Mouse (Mus musculus) heart, embryonic 12.5 days (tissue): ENCODE measurements around the gene Psmc5. TPM values are rescaled to one million over a fixed set of nuclear protein-coding genes. Genes with fewer than 3 reads are reported as not detected.

ENCODE experiments used
- ATAC-seq: fragments of 200-750 bp; cut with Nextera tagmentation; 2 replicates; pipeline ENCODE4 v1.8.0; 2017; ENCODE audit warnings: moderate TSS enrichment, moderate library complexity; ENCODE audit not compliant: insufficient number of reproducible peaks, low FRiP score
- H3K27ac ChIP-seq: fragments of 300-500 bp; sonication (generic); 2 replicates; pipeline ENCODE4 v1.5.1; 2016; ENCODE audit warnings: mild to moderate bottlenecking, moderate library complexity; ENCODE audit not compliant: poor library complexity, severe bottlenecking
- H3K27me3 ChIP-seq: fragments of 300-500 bp; sonication (generic); replicated peaks from 2 replicates; pipeline ENCODE4 v1.6.1; 2016; ENCODE audit warnings: mild to moderate bottlenecking, moderate library complexity
- H3K36me3 ChIP-seq: fragments of 300-500 bp; sonication (generic); 2 replicates; pipeline ENCODE4 v1.6.1; 2016; ENCODE audit warnings: mild to moderate bottlenecking, moderate library complexity
- H3K4me1 ChIP-seq: fragments of 300-500 bp; sonication (generic); replicated peaks from 2 replicates; pipeline ENCODE4 v1.6.1; 2016; ENCODE audit warnings: mild to moderate bottlenecking
- H3K4me2 ChIP-seq: fragments of 300-500 bp; sonication (generic); 2 replicates; pipeline ENCODE4 v1.6.1; 2016; ENCODE audit warnings: mild to moderate bottlenecking, moderate library complexity
- H3K4me3 ChIP-seq: fragments of 300-500 bp; sonication (generic); 2 replicates; pipeline ENCODE4 v1.5.1; 2016; ENCODE audit warnings: mild to moderate bottlenecking
- H3K9ac ChIP-seq: fragments of 300-500 bp; sonication (generic); 2 replicates; pipeline ENCODE4 v1.6.1; 2016; ENCODE audit warnings: mild to moderate bottlenecking, moderate library complexity
- H3K9me3 ChIP-seq: fragments of 300-500 bp; sonication (generic); replicated peaks from 2 replicates; pipeline ENCODE4 v1.6.1; 2016; ENCODE audit warnings: mild to moderate bottlenecking, moderate library complexity
- WGBS: fragments of 180-500 bp; shearing (Covaris S2); methylation state at CpG from one replicate; pipeline ENCODE4 v1.1.7; 2016; 5-methylcytosine and 5-hydroxymethylcytosine counted together
- polyA plus RNA-seq: library from polyadenylated mRNA; unstranded; fragments of >200 nt; fragmentation: Nextera tagmentation; extraction: Ambion mirVana; gene quantifications from 2 replicates; pipeline ENCODE4 v1.2.1, GENCODE M21; 2016

Psmc5 gene
- polyA plus RNA-seq, 1 experiment from 2014 or later, result 253 TPM

GRCm38 (mm10) chr11:106269060-106269431 is 13.1 kb downstream of the Psmc5 start:
- no peak for ATAC-seq
- Histone ChIP-seq H3K36me3 (peaks cover 36% of the 10 kb centered on the region), H3K27me3 (no peaks in the 10 kb centered on the region), H3K4me2 (peak overlapping the region; percentile 5; the same call in 1 of the 2 replicates), H3K4me1 (peaks cover 44% of the 10 kb centered on the region), H3K27ac (no peak overlapping the region), H3K9me3 (no peaks in the 10 kb centered on the region), H3K9ac (0 out of 2 replicates have a peak overlapping the region, but pooled peaks have one; percentile 19), H3K4me3 (no peak overlapping the region)
- 57% methylated on average over 3 of the region's 3 CpGs for WGBS

DNA sequence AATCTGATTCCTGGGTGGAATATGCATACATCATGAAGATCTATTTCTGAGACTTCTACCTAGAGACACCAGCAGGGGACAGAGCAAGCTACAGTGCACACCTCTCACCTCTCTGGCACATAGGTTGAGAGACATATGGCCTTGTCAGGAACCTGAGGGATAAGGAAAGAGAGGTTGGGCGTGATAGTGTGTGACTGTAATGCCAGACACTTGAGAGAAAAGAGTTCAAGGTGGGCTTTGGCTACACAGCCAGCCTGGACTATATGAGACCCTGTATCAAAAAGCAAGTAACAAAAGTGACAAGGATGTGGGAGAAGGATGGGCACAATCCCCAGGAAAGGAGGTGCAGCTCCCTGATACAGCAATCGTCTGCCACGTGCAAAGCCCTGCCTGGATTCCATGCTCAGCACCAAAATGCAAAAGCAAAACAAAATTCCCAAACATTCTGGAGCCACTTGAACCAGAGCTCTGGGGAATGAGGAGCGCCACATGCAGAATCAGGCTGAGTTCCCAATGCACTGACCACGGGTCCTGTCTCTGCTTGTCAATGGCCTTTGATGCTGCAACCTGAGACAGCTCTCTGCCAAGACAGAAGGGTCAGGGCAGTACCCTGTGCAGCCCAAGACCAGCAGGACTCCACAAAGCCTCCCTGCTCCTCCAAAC is 15.3 kb downstream of the Psmc5 start:
- H3K4me2 ChIP-seq, result peak overlapping the region; percentile 87
- WGBS, result 39% methylated on average over 5 of the region's 5 CpGs
- peaks cover 47% of the 10 kb centered on the region for H3K4me1 ChIP-seq

GRCm38 (mm10) chr11:106271794-106272643 is 16.1 kb downstream of the Psmc5 start:
- ATAC-seq, result peak; percentile 38
- H3K9me3 ChIP-seq, result no peaks in the 10 kb centered on the region
- peak overlapping the region; percentile 98 for H3K9ac ChIP-seq
- peak overlapping the region; percentile 91 for H3K27ac ChIP-seq
- H3K4me1 ChIP-seq, result peaks cover 47% of the 10 kb centered on the region
- H3K4me2 ChIP-seq, result peak overlapping the region; percentile 87
- 1% methylated on average over 41 of the region's 41 CpGs for WGBS
- peaks cover 6% of the 10 kb centered on the region for H3K36me3 ChIP-seq
- peak overlapping the region; percentile 95 for H3K4me3 ChIP-seq
- H3K27me3 ChIP-seq, result no peaks in the 10 kb centered on the region

More for the DNA sequence above, 15.3 kb downstream of the Psmc5 start:
- Histone ChIP-seq H3K27ac (peak overlapping the region; percentile 91), H3K4me3 (peak overlapping the region; percentile 95), H3K27me3 (no peaks in the 10 kb centered on the region), H3K36me3 (peaks cover 14% of the 10 kb centered on the region), H3K9me3 (no peaks in the 10 kb centered on the region), H3K9ac (peak overlapping the region; percentile 98)
- no peak for ATAC-seq

GRCm38 (mm10) chr11:106272644-106273310 is 16.8 kb downstream of the Psmc5 start, which contains the start of gene Smarcd2:
Smarcd2 (minus strand) TSS chr11:106272972.
- peak; percentile 96 for ATAC-seq
- Histone ChIP-seq H3K36me3 (no peaks in the 10 kb centered on the region; the same call in 1 of the 2 replicates), H3K27ac (peak within 1 kb of the TSS; percentile 91), H3K9ac (peak within 1 kb of the TSS; percentile 98), H3K4me1 (peaks cover 40% of the 10 kb centered on the region), H3K9me3 (no peaks in the 10 kb centered on the region), H3K27me3 (no peaks in the 10 kb centered on the region), H3K4me2 (peak within 1 kb of the TSS; percentile 87), H3K4me3 (peak within 1 kb of the TSS; percentile 95)
- WGBS, result under 1% methylated on average over 72 of the region's 72 CpGs

DNA sequence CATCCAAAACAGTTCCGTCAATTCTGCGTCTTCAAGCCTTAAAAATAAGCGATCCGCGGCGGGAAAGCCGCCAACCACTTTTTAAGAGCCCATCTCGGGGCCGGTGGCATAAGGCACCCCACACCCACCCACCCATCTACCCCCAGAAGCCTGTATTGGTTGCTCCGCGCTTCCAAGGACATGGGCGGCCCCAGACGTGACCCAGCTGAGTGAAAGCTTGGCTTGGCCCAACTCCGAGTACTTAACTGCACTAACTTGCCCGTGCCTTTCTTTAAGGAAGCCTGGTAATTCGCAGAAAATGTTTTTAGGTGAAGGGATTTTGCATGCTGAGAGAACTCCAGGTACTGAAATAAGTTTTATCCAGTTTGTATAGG is 17.3 kb downstream of the Psmc5 start:
- ATAC-seq, result no peak
- Histone ChIP-seq H3K9ac (peak overlapping the region; percentile 77), H3K27ac (peak overlapping the region; percentile 80), H3K36me3 (no peaks in the 10 kb centered on the region; the same call in 1 of the 2 replicates), H3K27me3 (no peaks in the 10 kb centered on the region), H3K4me3 (peak overlapping the region; percentile 95), H3K9me3 (no peaks in the 10 kb centered on the region), H3K4me1 (peaks cover 35% of the 10 kb centered on the region), H3K4me2 (peak overlapping the region; percentile 87)
- 18% methylated on average over 16 of the region's 16 CpGs for WGBS

- no peaks in the 10 kb centered on the region for H3K27me3 ChIP-seq
- no peak for ATAC-seq
- no peaks in the 10 kb centered on the region for H3K36me3 ChIP-seq
- H3K9me3 ChIP-seq, result no peaks in the 10 kb centered on the region
- peaks cover 30% of the 10 kb centered on the region for H3K4me1 ChIP-seq
- no peak overlapping the region for H3K9ac ChIP-seq
- H3K27ac ChIP-seq, result no peak overlapping the region
- 93% methylated on average over 6 of the region's 6 CpGs for WGBS
- H3K4me2 ChIP-seq, result peak overlapping the region; percentile 87
- H3K4me3 ChIP-seq, result peak overlapping the region; percentile 95; the same call in 1 of the 2 replicates
Measured at GRCm38 (mm10) chr11:106273811-106274210, 17.9 kb downstream of the Psmc5 start.

DNA sequence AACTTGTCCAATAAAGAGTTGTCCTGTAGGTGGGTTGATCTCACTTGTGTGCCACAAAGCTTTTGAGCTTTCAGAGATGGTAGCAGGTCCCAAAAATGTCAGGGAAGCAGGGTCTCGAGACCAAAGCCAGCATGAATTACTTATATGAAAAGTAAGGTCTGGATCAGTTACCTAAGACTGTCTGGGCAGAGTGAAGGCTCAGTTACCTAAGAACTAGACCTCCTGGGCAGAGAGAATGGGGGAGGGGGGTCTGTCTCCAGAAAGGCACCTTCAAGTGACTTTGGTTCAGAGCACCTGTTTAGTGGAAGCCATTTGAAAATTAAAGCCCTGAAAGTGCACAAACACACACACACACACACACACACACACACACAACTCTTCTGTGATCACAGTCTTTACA is 18.4 kb downstream of the Psmc5 start:
- Histone ChIP-seq H3K4me3 (no peak overlapping the region), H3K4me1 (peaks cover 25% of the 10 kb centered on the region), H3K27me3 (no peaks in the 10 kb centered on the region), H3K9ac (no peak overlapping the region), H3K4me2 (no peak overlapping the region), H3K36me3 (no peaks in the 10 kb centered on the region), H3K9me3 (no peaks in the 10 kb centered on the region), H3K27ac (no peak overlapping the region)
- 93% methylated on average over 1 of the region's 1 CpGs for WGBS
- ATAC-seq, result no peak

DNA sequence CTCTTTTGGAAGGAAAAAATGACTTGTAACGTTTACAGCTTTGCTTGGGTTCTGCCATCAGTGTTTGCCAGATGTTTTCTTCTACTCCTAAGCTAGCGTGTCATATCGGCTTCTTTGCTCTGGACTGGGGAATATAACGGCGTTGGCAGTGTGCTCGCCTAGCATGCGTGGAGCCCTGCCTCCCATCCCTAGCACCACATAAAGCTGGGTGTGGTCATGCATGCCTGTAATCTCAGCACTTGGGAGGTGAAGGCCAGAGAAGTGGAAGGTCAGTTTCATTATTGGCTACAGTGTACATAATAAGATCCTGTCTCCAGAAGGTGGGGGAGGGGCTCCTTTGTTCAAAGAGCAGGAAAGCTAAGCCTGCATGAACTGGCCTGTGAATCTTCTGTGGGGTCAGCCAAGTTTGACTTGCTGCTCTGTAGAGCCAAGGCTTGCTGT is 19.0 kb downstream of the Psmc5 start:
- H3K4me1 ChIP-seq, result peaks cover 24% of the 10 kb centered on the region
- no peaks in the 10 kb centered on the region for H3K27me3 ChIP-seq
- 87% methylated on average over 7 of the region's 7 CpGs for WGBS
- H3K9ac ChIP-seq, result no peak overlapping the region
- no peaks in the 10 kb centered on the region for H3K36me3 ChIP-seq
- H3K27ac ChIP-seq, result no peak overlapping the region
- H3K9me3 ChIP-seq, result no peaks in the 10 kb centered on the region
- ATAC-seq, result no peak
- no peak overlapping the region for H3K4me2 ChIP-seq
- H3K4me3 ChIP-seq, result no peak overlapping the region

- peak; percentile 19; the same call in 1 of the 2 replicates for ATAC-seq
- H3K4me1 ChIP-seq, result peaks cover 10% of the 10 kb centered on the region
- no peak within 1 kb of the TSS for H3K9ac ChIP-seq
- no peaks in the 10 kb centered on the region for H3K36me3 ChIP-seq
- H3K9me3 ChIP-seq, result no peaks in the 10 kb centered on the region
- H3K4me3 ChIP-seq, result no peak within 1 kb of the TSS; the same call in 1 of the 2 replicates
- no peak within 1 kb of the TSS for H3K27ac ChIP-seq
- no peaks in the 10 kb centered on the region for H3K27me3 ChIP-seq
- WGBS, result 7% methylated on average over 25 of the region's 25 CpGs
- H3K4me2 ChIP-seq, result peak within 1 kb of the TSS; percentile 55
Measured at GRCm38 (mm10) chr11:106276454-106276853, 20.5 kb downstream of the Psmc5 start, which contains the start of gene Tcam1. Tcam1 (plus strand) TSS chr11:106276672.

- H3K9me3 ChIP-seq, result no peaks in the 10 kb centered on the region
- H3K4me1 ChIP-seq, result no peaks in the 10 kb centered on the region
- H3K27ac ChIP-seq, result no peak overlapping the region
- no peaks in the 10 kb centered on the region for H3K36me3 ChIP-seq
- no peak overlapping the region for H3K9ac ChIP-seq
- no peak overlapping the region for H3K4me3 ChIP-seq
- H3K4me2 ChIP-seq, result no peak overlapping the region
- no peak for ATAC-seq
- H3K27me3 ChIP-seq, result 0 out of 2 replicates have a peak, but pooled peaks cover 6% of the 10 kb centered on the region
- WGBS, result 73% methylated on average over 6 of the region's 6 CpGs
Measured at GRCm38 (mm10) chr11:106282452-106282851, 26.5 kb downstream of the Psmc5 start.
